Mouse (Mus musculus): ENCODE measurements at regions not wholly inside any gene's neighbourhood (a gene's known extent, or its start where the extent isn't known, plus 50 kb on each side); places are given as distances from the start of the nearest gene placed in this dataset.

DNA sequence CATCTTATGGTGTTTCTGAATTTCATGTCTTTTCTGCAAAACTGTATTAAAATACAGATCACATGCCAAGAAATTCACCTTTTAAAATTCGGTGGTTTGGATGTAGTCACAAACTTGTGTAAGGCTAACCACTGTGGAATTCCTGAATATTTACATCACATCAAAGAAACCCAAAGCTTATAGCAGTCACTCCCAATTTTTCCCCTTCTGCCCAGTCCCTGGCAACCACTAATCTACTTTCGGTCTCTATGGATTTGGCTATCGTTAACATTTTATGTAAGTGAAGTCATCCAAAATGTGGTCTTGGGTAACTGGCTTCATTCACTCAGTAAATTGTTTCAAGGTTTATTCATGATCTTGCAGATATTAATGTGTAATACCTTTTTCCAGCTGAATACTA is 226.0 kb upstream of the Pappa start:
- Histone ChIP-seq H3K27ac (no peak overlapping the region), H3K27me3 (replicated peaks) (no peaks in the 10 kb centered on the region), H3K4me2 (no peak overlapping the region), H3K9me3 (no peaks in the 10 kb centered on the region), H3K9ac (no peak overlapping the region), H3K4me1 (0 out of 2 replicates have a peak, but pooled peaks cover 3% of the 10 kb centered on the region), H3K36me3 (no peaks in the 10 kb centered on the region), H3K4me3 (replicated peaks) (no peak overlapping the region)
- ATAC-seq (ENCODE audit: insufficient read depth, low FRiP score, low read depth) = no peak
- WGBS = 81% methylated on average over 3 of the region's 3 CpGs

DNA sequence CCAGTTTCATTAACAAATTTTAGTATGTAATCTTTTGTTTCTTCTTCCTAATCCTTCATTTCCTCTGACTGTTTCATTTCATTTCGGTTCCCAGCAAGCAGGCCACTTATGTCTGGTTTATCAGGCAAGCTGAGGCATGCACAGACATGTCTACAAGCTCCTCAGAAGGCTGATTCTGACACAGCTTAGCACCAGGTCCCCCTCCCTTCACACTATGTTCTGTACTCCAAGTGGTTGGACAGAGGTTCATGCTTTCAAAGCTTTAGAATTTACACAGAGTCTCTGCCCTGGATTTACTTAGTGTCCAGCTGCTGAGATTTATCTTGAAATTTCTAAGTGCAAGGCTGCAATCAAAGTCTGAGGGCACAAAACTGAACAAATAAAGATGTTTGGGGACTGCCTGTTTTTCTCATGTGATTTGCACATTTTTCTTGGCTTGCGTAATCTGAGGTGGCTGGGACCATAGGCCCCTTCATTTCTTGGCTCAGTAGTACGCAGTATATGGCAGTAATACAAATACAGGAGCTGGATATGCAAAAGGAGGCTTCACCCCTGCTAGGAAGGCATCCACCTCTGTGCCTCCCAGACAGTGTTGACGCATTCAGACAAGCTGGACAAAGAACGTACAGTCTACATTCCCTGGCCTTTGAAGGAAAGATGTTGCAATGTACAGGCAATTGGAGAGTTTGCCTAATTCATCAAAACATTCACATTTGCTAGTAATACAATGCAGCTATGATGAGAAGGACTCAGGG is 222.7 kb upstream of the Pappa start:
- no peaks in the 10 kb centered on the region for H3K9me3 ChIP-seq
- WGBS = 39% methylated on average over 5 of the region's 5 CpGs
- no peak overlapping the region for H3K4me2 ChIP-seq
- H3K4me3 ChIP-seq (replicated peaks) = no peak overlapping the region
- no peak overlapping the region for H3K9ac ChIP-seq
- peak; percentile 66; the same call in 1 of the 2 replicates for ATAC-seq (ENCODE audit: insufficient read depth, low FRiP score, low read depth)
- no peaks in the 10 kb centered on the region for H3K36me3 ChIP-seq
- H3K4me1 ChIP-seq = 0 out of 2 replicates have a peak, but pooled peaks cover 3% of the 10 kb centered on the region
- H3K27ac ChIP-seq = peak overlapping the region; percentile 31; the same call in 1 of the 2 replicates
- H3K27me3 ChIP-seq (replicated peaks) = no peaks in the 10 kb centered on the region

DNA sequence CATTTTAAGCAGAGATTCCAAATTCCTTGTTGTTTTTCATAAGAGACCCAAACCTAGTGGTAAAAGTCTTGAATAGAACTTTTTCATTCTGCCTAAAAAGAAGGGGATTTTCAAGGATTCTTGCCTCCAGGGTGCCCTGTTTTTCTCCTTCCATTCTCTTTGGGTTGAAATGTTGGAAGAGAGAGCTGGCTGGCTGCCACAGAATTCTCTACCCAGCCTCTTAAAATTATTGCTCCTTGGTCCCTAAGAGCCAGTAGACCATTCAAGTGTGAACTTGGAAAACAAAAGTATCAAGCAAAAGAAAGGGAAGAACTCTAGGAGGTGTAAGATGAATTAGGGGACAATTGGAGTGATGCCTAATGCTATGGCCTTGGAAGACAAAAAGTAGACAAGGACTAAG is 200.2 kb upstream of the Pappa start:
- ATAC-seq (ENCODE audit: insufficient read depth, low FRiP score, low read depth) = no peak
- no peak overlapping the region for H3K27ac ChIP-seq

GRCm38 (mm10) chr4:64928553-64928952 is 195.4 kb upstream of the Pappa start:
- 70% methylated on average over 2 of the region's 2 CpGs for WGBS
- no peak overlapping the region for H3K9ac ChIP-seq
- H3K27ac ChIP-seq = no peak overlapping the region
- no peaks in the 10 kb centered on the region for H3K4me1 ChIP-seq
- H3K27me3 ChIP-seq (replicated peaks) = no peaks in the 10 kb centered on the region
- no peaks in the 10 kb centered on the region for H3K9me3 ChIP-seq
- H3K4me3 ChIP-seq (replicated peaks) = no peak overlapping the region
- no peak for ATAC-seq (ENCODE audit: insufficient read depth, low FRiP score, low read depth)
- no peak overlapping the region for H3K4me2 ChIP-seq
- no peaks in the 10 kb centered on the region for H3K36me3 ChIP-seq

More for the DNA sequence above, 200.2 kb upstream of the Pappa start:
- Histone ChIP-seq H3K9ac (no peak overlapping the region), H3K9me3 (no peaks in the 10 kb centered on the region), H3K4me2 (no peak overlapping the region), H3K27me3 (replicated peaks) (no peaks in the 10 kb centered on the region), H3K4me1 (no peaks in the 10 kb centered on the region), H3K36me3 (no peaks in the 10 kb centered on the region), H3K4me3 (replicated peaks) (no peak overlapping the region)

DNA sequence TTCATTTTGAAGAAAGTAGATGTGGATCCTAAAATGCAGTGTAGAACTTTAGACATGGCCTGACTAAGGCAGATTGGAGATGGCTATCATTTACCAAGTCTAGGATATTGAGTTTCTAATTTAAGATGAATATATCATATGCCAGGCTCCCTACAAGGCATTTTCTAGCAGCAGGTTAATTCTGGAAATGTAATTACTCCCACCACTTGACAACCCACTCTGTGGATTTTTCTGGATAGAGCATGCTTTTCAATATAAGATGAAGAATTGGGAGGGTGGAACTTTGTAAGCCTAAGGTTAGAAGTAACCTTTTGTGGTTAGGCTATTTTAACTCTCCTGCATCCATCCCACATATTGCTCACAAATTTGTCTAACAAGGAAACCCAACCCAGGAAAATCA is 178.4 kb upstream of the Pappa start:
- Histone ChIP-seq H3K9me3 (no peaks in the 10 kb centered on the region), H3K27ac (no peak overlapping the region), H3K9ac (no peak overlapping the region), H3K4me3 (replicated peaks) (no peak overlapping the region), H3K4me1 (no peaks in the 10 kb centered on the region), H3K27me3 (replicated peaks) (no peaks in the 10 kb centered on the region), H3K36me3 (no peaks in the 10 kb centered on the region), H3K4me2 (no peak overlapping the region)
- ATAC-seq (ENCODE audit: insufficient read depth, low FRiP score, low read depth) = no peak

DNA sequence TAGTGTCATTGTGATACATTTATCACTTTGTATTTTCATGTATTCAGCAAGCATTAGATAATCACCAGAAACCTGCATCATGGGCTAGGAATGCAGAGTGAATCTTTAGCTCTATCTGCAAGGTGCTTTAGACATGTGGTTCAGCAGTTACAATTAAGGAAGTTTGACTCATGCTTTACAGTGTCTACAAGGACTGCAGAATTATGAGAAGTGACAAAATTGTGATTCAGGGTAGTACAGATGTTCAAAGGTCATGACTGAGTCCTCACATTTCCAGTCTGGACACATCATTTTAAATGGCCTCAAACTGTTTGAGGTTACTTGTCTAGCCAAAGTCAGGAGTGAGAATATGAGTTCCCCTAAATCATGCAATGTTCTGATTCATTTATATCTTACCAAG is 171.3 kb upstream of the Pappa start:
- Histone ChIP-seq H3K36me3 (no peaks in the 10 kb centered on the region), H3K27ac (no peak overlapping the region), H3K9ac (no peak overlapping the region), H3K9me3 (no peaks in the 10 kb centered on the region), H3K4me3 (replicated peaks) (no peak overlapping the region), H3K27me3 (replicated peaks) (no peaks in the 10 kb centered on the region), H3K4me2 (no peak overlapping the region), H3K4me1 (no peaks in the 10 kb centered on the region)
- no peak for ATAC-seq (ENCODE audit: insufficient read depth, low FRiP score, low read depth)

DNA sequence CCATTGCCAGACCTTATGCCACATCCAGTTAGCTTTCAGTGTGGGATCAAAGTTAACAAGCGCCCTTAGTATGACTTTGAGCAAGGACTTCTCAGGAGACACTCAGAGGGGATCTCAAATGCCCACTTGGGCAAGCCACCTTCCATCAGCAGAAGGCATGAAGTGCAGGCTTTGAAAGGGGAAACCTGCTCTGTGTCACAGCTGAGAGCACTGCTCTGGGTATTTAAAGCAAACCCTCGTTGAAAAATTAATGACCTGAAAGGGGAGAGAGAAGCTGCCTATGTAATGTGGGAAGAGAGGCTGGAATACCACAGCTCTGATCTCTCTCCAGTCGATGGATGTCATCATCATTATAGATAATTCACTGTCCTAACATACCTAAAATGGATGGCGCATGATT is 165.1 kb upstream of the Pappa start:
- no peak overlapping the region for H3K4me2 ChIP-seq
- no peaks in the 10 kb centered on the region for H3K4me1 ChIP-seq
- no peak overlapping the region for H3K27ac ChIP-seq
- no peak for ATAC-seq (ENCODE audit: insufficient read depth, low FRiP score, low read depth)
- no peaks in the 10 kb centered on the region for H3K36me3 ChIP-seq
- WGBS = 67% methylated on average over 4 of the region's 4 CpGs
- H3K4me3 ChIP-seq (replicated peaks) = no peak overlapping the region
- H3K27me3 ChIP-seq (replicated peaks) = no peaks in the 10 kb centered on the region
- H3K9ac ChIP-seq = no peak overlapping the region
- H3K9me3 ChIP-seq = no peaks in the 10 kb centered on the region

- no peaks in the 10 kb centered on the region for H3K27me3 ChIP-seq (replicated peaks)
- peak; percentile 39 for ATAC-seq (ENCODE audit: insufficient read depth, low FRiP score, low read depth)
Observed at GRCm38 (mm10) chr4:64961796-64962195, 162.2 kb upstream of the Pappa start.

More at GRCm38 (mm10) chr4:64961796-64962195, 162.2 kb upstream of the Pappa start:
- Histone ChIP-seq H3K4me3 (replicated peaks) (no peak overlapping the region), H3K36me3 (no peaks in the 10 kb centered on the region), H3K27ac (no peak overlapping the region), H3K4me2 (no peak overlapping the region), H3K9me3 (no peaks in the 10 kb centered on the region), H3K4me1 (no peaks in the 10 kb centered on the region), H3K9ac (no peak overlapping the region)
- WGBS = 28% methylated on average over 4 of the region's 4 CpGs
